Mouse (Mus musculus) midbrain, embryonic 16.5 days (tissue): ENCODE measurements at regions not wholly inside any gene's neighbourhood (a gene's known extent, or its start where the extent isn't known, plus 50 kb on each side); places are given as distances from the start of the nearest gene placed in this dataset.
"Not testable (repeated sequence)": the region's sequence is repeated elsewhere in the genome, so short reads cannot be mapped to it uniquely, and the experiment has no call there.

Experiments used
- ATAC-seq: fragments of 200-750 bp; cut with Nextera tagmentation; 2 replicates; pipeline ENCODE4 v1.8.0; 2017; ENCODE audit warnings: moderate TSS enrichment
- H3K27ac ChIP-seq: fragments of 300-500 bp; sonication (generic); 2 replicates; pipeline ENCODE4 v1.5.1; 2014; ENCODE audit warnings: mild to moderate bottlenecking, low read length, mixed read lengths
- H3K27me3 ChIP-seq: fragments of 300-500 bp; sonication (generic); 2 replicates; pipeline ENCODE4 v1.6.1; 2014; ENCODE audit warnings: low read depth, low read length, mixed read lengths; ENCODE audit not compliant: control insufficient read depth, insufficient read depth
- H3K36me3 ChIP-seq: fragments of 300-500 bp; sonication (generic); 2 replicates; pipeline ENCODE4 v1.6.1; 2014; ENCODE audit warnings: mild to moderate bottlenecking, low read length, moderate library complexity, mixed read lengths; ENCODE audit not compliant: control insufficient read depth, insufficient read depth
- H3K4me1 ChIP-seq: fragments of 300-500 bp; sonication (generic); 2 replicates; pipeline ENCODE4 v1.6.1; 2014; ENCODE audit warnings: mild to moderate bottlenecking, low read length, mixed read lengths; ENCODE audit not compliant: control insufficient read depth, insufficient read depth
- H3K4me2 ChIP-seq: fragments of 300-500 bp; sonication (generic); 2 replicates; pipeline ENCODE4 v1.6.1; 2014; ENCODE audit warnings: mild to moderate bottlenecking, low read length, mixed read lengths
- H3K4me3 ChIP-seq: fragments of 300-500 bp; sonication (generic); 2 replicates; pipeline ENCODE4 v1.5.1; 2014; ENCODE audit warnings: low read depth, mild to moderate bottlenecking, low read length, moderate library complexity, mixed read lengths
- H3K9ac ChIP-seq: fragments of 300-500 bp; sonication (generic); 2 replicates; pipeline ENCODE4 v1.6.1; 2014; ENCODE audit warnings: low read depth, low read length, mixed read lengths
- H3K9me3 ChIP-seq: fragments of 300-500 bp; sonication (generic); replicated peaks from 2 replicates; pipeline ENCODE4 v1.6.1; 2014; ENCODE audit warnings: mild to moderate bottlenecking, low read length, mixed read lengths; ENCODE audit not compliant: control insufficient read depth, poor library complexity, severe bottlenecking
- WGBS: fragments of 180-500 bp; shearing (Covaris S2); extraction: QIAGEN DNeasy Blood & Tissue Kit; methylation state at CpG from one replicate; pipeline ENCODE4 v1.1.7; 2014; 5-methylcytosine and 5-hydroxymethylcytosine counted together

DNA sequence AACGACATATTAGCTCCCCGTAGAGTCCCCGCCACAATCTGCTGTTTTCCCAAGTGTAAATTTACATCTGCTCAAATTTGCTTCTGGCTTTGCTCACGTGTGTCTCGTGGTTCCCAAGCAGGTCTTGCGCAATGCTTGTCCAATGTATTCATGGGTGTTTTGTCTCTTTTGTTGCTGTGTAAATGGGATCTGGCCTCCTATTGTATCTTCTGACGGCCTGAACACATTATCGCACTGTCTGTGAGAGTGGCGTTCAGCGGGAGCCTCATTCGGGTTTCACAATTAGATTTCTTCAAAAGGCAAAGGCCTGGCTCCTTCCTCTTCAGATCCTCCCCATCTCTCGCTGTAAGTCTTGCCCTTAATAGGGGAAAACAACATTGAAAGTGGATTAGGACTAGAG lies 274.5 kb downstream of the Fam19a5 start:
- WGBS = 16% methylated on average over 12 of the region's 12 CpGs
- ATAC-seq = no peak
- Histone ChIP-seq H3K27me3 (no peaks in the 10 kb centered on the region), H3K4me3 (no peak overlapping the region), H3K36me3 (no peaks in the 10 kb centered on the region), H3K27ac (no peak overlapping the region), H3K4me1 (0 out of 2 replicates have a peak, but pooled peaks cover 2% of the 10 kb centered on the region), H3K4me2 (no peak overlapping the region), H3K9me3 (no peaks in the 10 kb centered on the region), H3K9ac (no peak overlapping the region)

DNA sequence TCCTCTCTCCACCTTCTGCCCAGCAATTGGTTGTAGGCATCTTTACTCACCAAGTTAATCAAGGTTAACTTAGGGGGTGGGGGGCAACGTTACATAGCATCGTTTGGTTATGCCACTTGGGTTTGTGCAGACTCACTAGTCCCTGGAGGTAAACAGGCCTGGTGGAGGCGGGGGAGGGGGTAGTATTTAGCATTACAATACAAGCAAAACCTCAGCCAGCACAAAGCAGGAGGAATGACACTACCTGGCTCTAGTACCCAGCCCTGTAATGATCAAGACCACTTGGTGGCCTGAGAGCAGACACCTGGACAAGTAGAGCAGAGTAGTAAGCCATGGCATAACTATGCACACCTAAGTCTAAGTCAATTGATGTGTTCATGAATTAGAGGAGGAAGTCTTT lies 298.0 kb downstream of the Fam19a5 start:
- no peak overlapping the region for H3K9ac ChIP-seq
- no peak for ATAC-seq
- no peaks in the 10 kb centered on the region for H3K36me3 ChIP-seq
- no peaks in the 10 kb centered on the region for H3K4me1 ChIP-seq
- H3K9me3 ChIP-seq = no peaks in the 10 kb centered on the region
- 43% methylated on average over 3 of the region's 3 CpGs for WGBS
- H3K4me3 ChIP-seq = no peak overlapping the region
- no peak overlapping the region for H3K27ac ChIP-seq
- no peaks in the 10 kb centered on the region for H3K27me3 ChIP-seq
- no peak overlapping the region for H3K4me2 ChIP-seq

DNA sequence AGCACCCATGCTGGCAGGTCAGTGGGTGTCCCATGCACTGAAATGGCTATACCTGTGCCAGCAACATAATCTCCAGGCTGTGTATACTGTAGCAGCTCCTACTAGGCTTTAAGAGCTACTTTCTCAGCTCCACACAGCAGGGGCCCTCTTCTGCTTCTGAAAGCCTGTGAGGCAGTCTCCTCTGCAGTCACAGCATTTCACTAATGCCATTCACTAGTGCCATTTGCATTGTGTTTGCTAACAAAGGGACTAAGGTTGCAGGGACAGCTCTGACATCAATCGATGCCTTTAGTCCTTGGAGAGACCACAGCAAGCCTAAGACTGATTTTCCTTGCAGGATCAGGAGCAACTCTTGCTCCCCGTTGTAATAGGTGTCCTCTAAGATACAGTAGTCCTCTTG lies 315.0 kb downstream of the Fam19a5 start:
- no peak overlapping the region for H3K27ac ChIP-seq
- no peaks in the 10 kb centered on the region for H3K36me3 ChIP-seq
- no peak overlapping the region for H3K9ac ChIP-seq
- H3K4me3 ChIP-seq = no peak overlapping the region
- H3K4me2 ChIP-seq = no peak overlapping the region
- H3K9me3 ChIP-seq = no peaks in the 10 kb centered on the region
- WGBS = 0% methylated on average over 2 of the region's 2 CpGs
- H3K4me1 ChIP-seq = no peaks in the 10 kb centered on the region
- ATAC-seq = no peak
- H3K27me3 ChIP-seq = no peaks in the 10 kb centered on the region

DNA sequence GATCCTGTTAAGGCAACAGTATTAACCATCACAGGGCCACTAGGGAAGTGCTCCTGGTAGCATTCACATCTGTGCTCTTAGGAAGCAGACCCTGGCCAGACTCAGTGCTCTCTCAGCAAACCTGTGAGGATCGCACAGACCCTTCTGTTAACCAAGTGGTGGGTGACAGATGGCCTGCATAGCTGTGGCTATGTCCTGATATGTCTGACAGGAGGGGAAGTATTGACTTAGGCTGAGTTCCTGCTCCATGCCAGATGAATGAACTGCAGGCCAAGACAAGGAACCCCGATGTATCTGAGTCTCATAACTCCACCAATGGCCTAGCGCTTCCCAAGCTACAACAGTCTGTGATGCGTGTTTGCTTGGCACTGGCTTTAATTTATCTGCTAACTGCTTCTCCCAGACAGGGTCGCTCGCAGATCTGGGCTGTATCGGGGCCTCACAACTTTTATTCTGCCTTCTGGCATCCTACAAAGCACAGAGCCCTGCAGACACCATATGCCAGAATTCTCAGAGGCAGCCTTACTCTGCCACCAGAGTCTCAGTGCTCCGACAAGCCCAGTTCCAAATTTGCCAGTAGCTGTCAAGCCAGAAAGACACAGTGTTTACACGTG lies 332.3 kb downstream of the Fam19a5 start:
- Histone ChIP-seq H3K4me1 (no peaks in the 10 kb centered on the region), H3K27ac (no peak overlapping the region), H3K9me3 (no peaks in the 10 kb centered on the region), H3K4me3 (no peak overlapping the region), H3K9ac (no peak overlapping the region), H3K27me3 (no peaks in the 10 kb centered on the region), H3K4me2 (no peak overlapping the region), H3K36me3 (no peaks in the 10 kb centered on the region)
- ATAC-seq = no peak
- WGBS = 79% methylated on average over 9 of the region's 9 CpGs

DNA sequence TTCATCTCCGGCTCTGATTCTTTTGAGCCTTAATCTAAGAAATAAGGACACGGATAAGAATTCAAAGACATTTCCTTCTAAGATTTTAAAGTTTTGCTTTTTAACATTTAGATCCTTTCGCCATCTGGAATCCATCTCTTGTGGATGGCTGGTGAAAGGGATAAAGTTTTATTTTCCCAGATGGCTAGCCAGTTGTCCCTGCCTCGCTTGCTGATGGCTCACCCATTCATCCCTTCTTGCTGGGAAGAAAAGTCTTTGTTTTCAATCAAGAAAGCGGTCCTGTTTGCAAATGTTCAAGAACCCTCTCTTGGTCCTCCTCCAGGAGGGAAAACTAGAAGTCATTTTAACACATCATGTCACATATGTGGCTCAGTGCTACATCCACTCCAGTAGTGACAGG lies 346.8 kb downstream of the Fam19a5 start:
- Histone ChIP-seq H3K36me3 (no peaks in the 10 kb centered on the region), H3K9me3 (no peaks in the 10 kb centered on the region), H3K9ac (no peak overlapping the region), H3K27ac (no peak overlapping the region), H3K4me3 (no peak overlapping the region), H3K27me3 (no peaks in the 10 kb centered on the region), H3K4me2 (no peak overlapping the region), H3K4me1 (no peaks in the 10 kb centered on the region)
- no peak for ATAC-seq
- WGBS = 88% methylated on average over 5 of the region's 5 CpGs

DNA sequence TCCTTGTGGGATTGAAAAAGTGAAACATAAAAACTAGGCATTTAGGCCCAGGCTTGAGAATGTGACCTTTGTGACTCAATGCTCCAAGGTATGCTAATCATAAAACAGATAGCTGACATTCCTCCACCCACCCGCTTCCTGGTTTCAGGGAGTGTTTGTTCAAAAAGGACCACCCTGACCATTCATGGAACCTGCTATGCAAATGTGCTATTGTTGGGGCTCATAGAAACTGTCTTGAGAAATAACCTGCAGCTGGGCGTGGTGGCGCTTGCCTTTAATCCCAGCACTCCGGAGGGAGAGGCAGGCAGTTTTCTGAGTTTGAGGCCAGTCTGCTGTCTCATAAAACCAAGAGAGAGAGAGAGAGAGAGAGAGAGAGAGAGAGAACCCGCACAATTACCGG lies 350.8 kb downstream of the Fam19a5 start:
- WGBS = 88% methylated on average over 6 of the region's 6 CpGs
- not testable (repeated sequence) for H3K4me2 ChIP-seq, H3K9ac ChIP-seq, H3K27ac ChIP-seq, H3K4me3 ChIP-seq, H3K36me3 ChIP-seq, H3K9me3 ChIP-seq, ATAC-seq, H3K4me1 ChIP-seq, H3K27me3 ChIP-seq

DNA sequence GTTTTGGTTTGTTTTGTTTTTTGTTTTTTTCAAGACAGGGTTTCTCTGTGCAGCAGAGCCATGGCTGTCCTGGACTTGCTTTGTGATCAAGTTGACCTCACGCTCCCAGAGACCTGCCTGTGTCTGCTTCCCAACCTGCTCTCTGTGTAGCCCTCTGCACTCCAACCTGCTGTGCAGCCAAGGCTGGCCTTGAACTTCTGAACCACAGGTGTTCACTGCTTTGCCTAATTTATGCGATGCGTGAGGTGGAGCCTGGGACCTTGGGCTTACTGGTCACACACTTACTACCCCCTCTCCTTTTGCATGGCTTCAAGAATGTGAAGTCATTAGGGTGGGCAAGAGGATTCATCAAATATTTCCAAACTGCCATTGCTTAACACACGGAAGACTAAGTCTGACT lies 354.6 kb downstream of the Fam19a5 start:
- no peaks in the 10 kb centered on the region for H3K36me3 ChIP-seq
- ATAC-seq = no peak
- H3K4me3 ChIP-seq = no peak overlapping the region
- 86% methylated on average over 4 of the region's 4 CpGs for WGBS
- H3K4me1 ChIP-seq = no peaks in the 10 kb centered on the region
- H3K9me3 ChIP-seq = no peaks in the 10 kb centered on the region
- no peak overlapping the region for H3K9ac ChIP-seq
- no peaks in the 10 kb centered on the region for H3K27me3 ChIP-seq
- no peak overlapping the region for H3K27ac ChIP-seq
- no peak overlapping the region for H3K4me2 ChIP-seq

DNA sequence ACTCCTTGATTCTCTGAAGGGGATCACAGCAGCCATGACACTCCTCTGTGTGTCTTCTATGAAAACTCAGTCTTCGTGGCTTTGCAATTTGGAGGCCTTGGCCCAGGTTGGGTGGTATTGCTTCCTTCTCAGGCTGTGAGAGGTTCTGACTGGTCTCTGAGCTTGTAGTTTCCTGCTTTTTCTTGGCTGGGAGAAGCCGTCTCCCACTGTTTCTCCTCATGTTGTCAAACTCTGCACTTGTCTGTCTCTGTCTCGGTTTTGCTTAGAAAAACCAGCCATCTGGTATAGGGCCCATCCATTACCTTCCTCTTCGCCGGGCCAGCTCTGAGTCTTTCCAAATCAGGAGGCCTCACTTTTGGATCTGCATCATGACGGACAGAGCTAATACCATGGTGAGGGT lies 360.3 kb downstream of the Fam19a5 start:
- Histone ChIP-seq H3K9ac (no peak overlapping the region), H3K9me3 (no peaks in the 10 kb centered on the region), H3K27me3 (no peaks in the 10 kb centered on the region), H3K36me3 (no peaks in the 10 kb centered on the region), H3K4me3 (no peak overlapping the region), H3K4me1 (no peaks in the 10 kb centered on the region), H3K27ac (no peak overlapping the region), H3K4me2 (no peak overlapping the region)
- ATAC-seq = no peak
- 95% methylated on average over 6 of the region's 6 CpGs for WGBS

DNA sequence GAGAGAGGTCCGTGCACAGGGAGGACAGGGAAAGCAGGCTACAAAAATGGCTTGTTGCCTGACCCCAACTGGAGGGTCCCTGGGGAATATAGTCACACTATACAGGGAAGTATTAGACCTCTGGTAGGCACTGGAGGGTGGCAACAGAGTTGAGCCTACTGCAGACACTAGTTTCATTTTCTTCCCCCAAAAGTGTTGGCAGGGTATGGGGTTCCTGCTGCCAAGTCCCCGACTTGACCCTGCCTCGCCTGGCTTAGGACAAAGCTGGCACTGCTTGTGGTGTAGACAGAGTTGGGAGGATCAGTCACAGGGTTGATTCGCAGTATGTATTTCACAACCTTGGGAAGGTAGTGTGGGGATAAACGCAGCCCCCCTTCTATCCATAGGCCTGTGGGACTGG lies 362.2 kb downstream of the Fam19a5 start:
- no peaks in the 10 kb centered on the region for H3K4me1 ChIP-seq
- H3K36me3 ChIP-seq = no peaks in the 10 kb centered on the region
- H3K27ac ChIP-seq = no peak overlapping the region
- 83% methylated on average over 5 of the region's 5 CpGs for WGBS
- H3K27me3 ChIP-seq = no peaks in the 10 kb centered on the region
- no peak overlapping the region for H3K9ac ChIP-seq
- H3K4me2 ChIP-seq = no peak overlapping the region
- no peaks in the 10 kb centered on the region for H3K9me3 ChIP-seq
- ATAC-seq = no peak
- no peak overlapping the region for H3K4me3 ChIP-seq
